Mouse (Mus musculus) inflammation-experienced regulatory T-cells, adult 6 months (primary cell): ENCODE measurements at regions not wholly inside any gene's neighbourhood (a gene's known extent, or its start where the extent isn't known, plus 50 kb on each side); places are given as distances from the start of the nearest gene placed in this dataset.

Experiments
- ATAC-seq: one replicate; pipeline ENCODE4 v1.8.0; 2017

DNA sequence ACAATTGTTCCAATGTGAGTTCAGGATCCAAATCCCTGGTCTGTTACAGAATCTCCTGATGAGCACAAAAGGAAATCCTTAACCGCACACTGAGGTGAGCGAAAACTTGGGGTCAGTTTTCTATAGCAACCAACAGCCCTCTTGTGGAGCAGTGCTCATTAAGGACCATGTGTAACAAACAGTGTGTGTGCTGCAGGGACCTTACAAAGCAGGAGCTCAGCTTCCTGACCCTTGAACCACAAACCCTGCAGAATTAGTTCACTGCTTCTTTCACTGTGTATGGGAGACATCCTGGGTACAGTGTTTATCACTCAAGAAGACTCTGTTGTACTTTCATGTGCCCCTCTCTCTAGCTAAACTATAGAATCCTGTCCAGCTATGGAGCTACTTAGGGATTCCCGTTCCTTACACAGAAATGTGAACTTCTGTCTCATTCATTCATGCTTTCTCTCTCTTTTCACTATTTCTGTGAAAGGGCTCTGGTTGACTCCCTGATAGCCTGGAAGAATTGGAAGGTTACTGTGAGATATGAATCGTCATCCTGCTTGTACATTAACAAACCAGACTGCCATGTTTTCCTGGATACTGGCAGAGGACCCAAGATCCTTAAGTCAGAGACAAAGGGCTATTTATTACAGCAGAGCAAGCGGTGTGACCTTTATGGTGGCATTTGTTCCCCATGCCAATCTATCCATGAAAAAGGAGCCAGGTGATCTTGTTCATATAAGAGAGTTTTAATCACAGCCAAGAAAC, 100.5 kb upstream of the Pde3a start:
- no peak for ATAC-seq

DNA sequence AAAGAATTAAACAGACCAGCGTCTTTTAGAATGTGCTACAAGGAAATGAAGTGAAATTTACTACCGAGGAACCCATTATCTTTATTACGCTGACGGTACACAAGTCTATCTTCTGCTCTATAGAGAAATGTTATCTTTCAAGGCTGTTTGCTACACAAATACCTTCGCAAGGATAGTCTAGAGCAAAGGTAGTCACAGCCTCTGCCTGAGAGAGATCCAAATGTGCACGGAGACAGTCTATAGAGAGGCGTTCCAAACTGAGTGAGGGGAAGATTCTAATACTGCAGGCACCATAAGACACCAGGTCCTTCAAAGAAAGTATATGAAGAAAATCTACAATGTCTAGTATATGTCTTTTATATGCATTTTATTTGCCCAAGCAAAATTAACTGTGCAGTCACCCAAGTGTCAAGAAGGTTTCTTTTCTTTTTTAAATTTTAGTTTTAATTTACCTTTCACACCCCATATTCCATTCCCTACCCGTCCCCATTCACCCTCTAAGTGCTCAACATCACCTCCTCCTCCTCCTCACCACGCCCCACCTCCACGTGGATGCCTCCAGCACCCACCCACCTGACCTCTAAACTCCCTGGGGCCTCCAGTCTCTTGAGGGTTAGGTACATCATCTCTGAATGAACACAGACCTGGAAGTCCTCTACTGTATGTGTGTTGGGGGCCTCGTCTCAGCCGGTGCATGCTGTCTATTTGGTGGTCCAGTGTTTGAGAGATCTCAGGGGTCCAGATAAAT, 99.7 kb upstream of the Pde3a start:
- ATAC-seq, result no peak

DNA sequence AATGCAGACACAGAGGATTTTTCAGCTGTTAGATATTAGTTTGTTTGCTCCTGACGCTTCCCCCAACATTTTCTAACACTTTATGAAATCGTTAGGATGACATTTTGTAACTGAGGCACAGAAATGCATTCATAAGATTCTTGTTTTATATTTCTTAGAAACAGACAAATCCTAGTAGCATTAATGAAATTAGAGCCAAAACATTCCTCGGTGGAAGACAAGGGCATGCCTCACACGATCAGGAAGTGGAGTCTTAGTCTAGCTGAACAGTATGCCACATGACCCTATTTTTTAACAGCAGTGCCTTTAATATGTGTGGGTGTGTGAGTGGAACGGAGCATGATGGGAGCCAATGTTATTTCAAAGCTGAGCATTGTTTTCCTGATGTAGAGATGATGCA, 89.7 kb upstream of the Pde3a start:
- ATAC-seq, result no peak

DNA sequence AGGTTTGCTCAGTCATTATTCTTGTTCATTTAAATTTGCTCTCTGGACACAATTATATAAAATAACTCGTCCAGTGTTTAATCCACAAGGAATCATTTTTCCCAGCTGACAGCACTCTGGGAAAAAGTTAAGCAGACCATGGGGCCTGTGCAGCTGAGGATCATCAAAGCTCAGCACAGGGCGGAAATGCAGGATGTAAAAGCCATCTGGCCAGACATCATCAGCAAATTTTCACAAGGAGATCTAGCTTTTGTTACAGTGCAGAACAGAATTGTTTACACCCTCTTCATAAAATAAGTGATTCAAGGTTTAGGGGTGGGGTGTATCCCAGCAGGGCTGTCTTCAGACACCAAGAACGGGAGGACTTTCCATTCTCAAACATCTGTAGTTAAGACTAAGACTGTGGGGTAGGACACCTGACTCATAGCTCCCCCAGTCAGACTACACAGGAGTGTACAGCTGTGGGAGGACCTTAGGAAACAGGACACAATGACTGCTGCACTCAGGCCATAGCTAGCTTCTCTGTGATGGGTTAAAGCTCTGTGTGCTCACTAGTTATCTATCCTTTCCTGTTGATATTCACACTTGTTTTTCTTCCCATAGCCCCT, 87.3 kb upstream of the Pde3a start:
- no peak for ATAC-seq

DNA sequence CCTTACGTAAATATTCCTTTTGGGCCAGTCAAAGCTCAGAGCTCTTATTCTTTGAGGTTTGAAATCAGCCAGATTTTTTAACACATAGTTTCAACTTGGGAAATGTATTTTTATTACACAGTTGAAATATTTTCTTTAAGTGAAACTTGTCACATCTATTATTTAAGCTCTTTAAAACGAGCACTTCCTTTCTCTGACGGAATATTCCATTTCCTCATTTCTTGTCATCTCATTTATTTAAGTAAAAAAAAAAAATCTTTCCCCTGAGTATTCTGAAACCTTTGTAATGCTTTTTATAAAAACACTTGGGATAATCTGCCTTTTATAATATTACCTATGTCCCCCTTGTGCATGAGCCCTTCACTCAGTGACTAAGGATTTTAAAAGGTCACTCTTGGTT, 81.8 kb upstream of the Pde3a start:
- ATAC-seq, result no peak

DNA sequence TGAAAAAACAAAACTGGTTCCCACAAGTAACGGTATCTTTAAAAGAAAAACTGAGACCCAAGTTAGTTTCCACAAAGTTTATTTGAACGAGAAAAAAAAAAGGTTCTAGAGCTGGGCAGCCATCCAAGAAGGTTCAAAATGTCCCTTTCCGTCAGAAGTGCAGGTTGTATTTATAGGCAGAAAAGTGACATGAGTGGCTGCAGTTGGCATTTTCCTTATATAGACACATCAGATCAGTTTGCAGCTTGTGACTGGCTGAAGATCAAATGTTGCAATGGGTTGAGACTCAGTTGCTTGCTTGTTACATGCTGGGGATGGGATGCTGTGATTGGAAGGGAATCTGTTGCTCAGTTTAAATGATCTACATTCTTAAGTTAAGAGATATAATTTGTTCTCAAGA, 80.7 kb upstream of the Pde3a start:
- ATAC-seq, result no peak

DNA sequence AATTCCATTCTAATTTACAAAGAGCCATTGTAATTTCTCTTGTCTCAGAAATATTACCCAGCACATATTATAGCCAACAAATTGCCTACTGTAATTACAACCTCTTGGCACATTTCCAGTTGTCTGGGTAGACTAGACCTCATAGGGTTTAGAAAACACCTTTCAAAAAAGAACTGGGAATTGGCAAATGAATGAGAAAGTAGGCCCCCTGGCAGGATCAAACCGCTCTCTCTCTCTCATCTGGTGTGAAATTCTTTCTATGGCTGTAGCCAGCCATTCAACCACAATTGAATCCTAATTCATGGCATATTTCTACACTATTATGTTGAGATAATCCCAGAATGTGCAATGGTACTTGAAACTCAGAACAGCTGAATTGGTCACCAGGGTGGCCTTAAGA, 65.3 kb upstream of the Pde3a start:
- ATAC-seq, result no peak

DNA sequence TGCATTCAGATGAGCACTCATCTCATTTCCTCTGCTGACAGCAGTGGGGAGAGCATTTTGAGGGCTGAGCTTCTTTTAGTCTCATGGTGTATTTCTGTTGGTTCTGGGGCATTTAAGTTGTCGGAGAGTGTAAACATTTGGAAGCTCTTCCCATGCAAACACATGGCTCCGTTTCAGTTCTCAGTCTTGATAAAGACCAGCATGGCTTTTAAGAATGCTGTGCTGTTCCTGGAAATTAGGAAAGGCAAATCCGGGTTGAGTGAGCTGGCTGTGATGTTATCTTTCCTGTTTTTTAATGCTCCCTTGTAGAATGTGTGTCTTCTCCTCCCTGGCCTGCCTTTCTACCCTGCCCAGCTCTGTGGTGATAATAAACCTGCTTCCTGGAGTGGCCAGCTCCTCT, 61.0 kb upstream of the Pde3a start:
- no peak for ATAC-seq

DNA sequence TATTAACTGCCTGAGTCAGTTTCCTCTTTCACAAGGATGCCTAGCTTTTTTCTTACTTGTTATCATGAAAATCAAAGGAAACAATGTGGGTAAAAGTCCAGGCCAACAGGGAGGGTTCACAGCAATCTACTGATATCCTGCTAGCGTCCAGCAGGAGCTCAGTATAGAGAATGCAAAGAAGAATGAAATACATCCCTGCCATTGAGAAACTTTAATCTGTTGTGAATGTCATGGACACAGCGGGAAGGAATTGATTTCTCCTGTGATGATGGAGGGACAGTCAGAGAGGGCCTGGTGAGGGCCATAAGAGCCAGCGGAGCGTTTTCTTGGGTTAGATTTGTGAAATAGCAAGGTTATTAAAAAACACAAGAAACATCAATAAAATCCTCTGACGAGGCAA, 60.0 kb upstream of the Pde3a start:
- ATAC-seq, result no peak

DNA sequence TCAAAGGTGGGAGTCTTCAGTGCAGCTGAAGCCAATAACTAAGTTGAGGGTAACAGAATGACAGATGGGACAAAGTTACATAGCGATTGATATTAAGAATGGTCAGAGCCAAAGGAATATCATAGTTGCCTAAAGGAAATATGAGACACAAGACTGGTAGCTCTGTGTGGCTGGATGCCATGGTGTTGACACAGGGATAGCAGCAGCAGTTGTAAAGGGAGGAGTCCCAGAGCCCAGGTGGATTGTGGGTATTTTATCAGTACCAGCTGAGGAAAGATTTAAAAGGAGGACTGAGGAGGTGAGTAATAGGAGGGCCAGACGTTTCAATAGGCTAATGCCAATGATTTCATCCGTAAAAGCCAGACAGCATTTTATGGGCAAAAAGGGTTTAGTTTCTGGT, 59.4 kb upstream of the Pde3a start:
- ATAC-seq, result no peak

DNA sequence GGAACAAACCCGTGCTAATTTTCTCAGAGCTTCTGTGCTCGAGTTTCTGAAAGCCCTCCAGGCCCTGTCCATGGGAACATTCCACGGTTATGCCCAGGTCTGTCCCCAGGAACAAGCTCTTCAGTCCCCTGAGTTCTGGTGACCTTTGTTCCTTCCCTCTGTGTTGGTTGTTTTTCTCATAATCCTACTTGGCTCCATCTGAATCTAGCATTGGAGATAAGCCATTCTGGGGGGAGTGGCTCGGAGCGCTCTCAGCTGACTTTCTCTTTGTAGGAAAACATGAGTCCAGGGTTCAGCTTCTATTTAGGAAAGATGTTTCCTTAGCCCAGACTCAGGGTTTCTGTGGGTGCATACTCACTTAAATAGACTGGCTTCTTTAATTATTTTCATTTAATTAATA, 58.7 kb upstream of the Pde3a start:
- no peak for ATAC-seq

DNA sequence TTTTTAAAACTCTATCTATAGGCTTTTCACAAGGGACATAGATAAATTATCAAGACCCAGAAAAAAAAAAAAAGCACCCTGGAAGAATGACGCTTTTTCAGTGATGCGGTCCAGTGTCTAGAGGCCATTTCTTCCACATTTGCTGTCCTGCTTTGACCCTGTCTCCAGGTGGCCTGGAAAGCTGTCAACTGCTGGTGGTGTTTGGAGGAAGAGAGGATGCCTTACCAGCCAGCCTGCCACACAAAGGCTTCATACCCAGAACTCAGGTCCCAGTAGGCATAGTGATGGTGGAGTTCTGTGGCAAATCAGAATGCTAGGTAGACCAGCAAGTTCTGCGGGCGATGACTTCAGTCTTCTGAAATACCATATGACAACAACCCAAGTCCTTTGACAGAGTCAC, 51.6 kb upstream of the Pde3a start:
- ATAC-seq, result no peak
